Mouse (Mus musculus) regulatory T cell (primary cell): ENCODE results near the gene Astn2.

Experiments used
- in situ Hi-C: fragments of 300-600 bp; cut with MboI, MseI; formaldehyde crosslinking; loops from one replicate; pipeline ENCODE4 v1.15.1; 2025; ENCODE audit warnings: high pct_unique_total_duplicates

The Astn2 gene

GRCm38 (mm10) chr4:65969318-65969717 lies 435.1 kb downstream of the Astn2 start:
- in situ Hi-C loops = no loop called here

- in situ Hi-C loops = no loop called here
Observed at GRCm38 (mm10) chr4:65964604-65965003, 439.8 kb downstream of the Astn2 start.

- in situ Hi-C loops = no loop called here
Observed at GRCm38 (mm10) chr4:65959188-65959759, 445.1 kb downstream of the Astn2 start.

GRCm38 (mm10) chr4:65958369-65959187 lies 445.8 kb downstream of the Astn2 start:
- in situ Hi-C loops = no loop called here

GRCm38 (mm10) chr4:65951918-65952317 lies 452.5 kb downstream of the Astn2 start:
- in situ Hi-C loops = no loop called here

- in situ Hi-C loops = no loop called here
Observed at GRCm38 (mm10) chr4:65947141-65947649, 457.2 kb downstream of the Astn2 start.

GRCm38 (mm10) chr4:65946021-65946420 lies 458.4 kb downstream of the Astn2 start:
- in situ Hi-C loops = no loop called here

GRCm38 (mm10) chr4:65930901-65931300 lies 473.5 kb downstream of the Astn2 start:
- in situ Hi-C loops = no loop called here

- in situ Hi-C loops = no loop called here
Observed at GRCm38 (mm10) chr4:65920294-65920693, 484.1 kb downstream of the Astn2 start.

GRCm38 (mm10) chr4:65916027-65917008 lies 488.1 kb downstream of the Astn2 start:
- in situ Hi-C loops = no loop called here

GRCm38 (mm10) chr4:65912247-65912942 lies 492.0 kb downstream of the Astn2 start:
- in situ Hi-C loops = no loop called here

- in situ Hi-C loops = no loop called here
Observed at GRCm38 (mm10) chr4:65907660-65908059, 496.8 kb downstream of the Astn2 start.

GRCm38 (mm10) chr4:65904963-65905362 lies 499.4 kb downstream of the Astn2 start:
- in situ Hi-C loops = no loop called here

- in situ Hi-C loops = no loop called here
Observed at GRCm38 (mm10) chr4:65896092-65897027, 508.1 kb downstream of the Astn2 start.

- in situ Hi-C loops = no loop called here
Observed at GRCm38 (mm10) chr4:65888332-65888993, 515.9 kb downstream of the Astn2 start.

GRCm38 (mm10) chr4:65886862-65887261 lies 517.5 kb downstream of the Astn2 start:
- in situ Hi-C loops = no loop called here

- in situ Hi-C loops = no loop called here
Observed at GRCm38 (mm10) chr4:65885921-65886320, 518.5 kb downstream of the Astn2 start.

GRCm38 (mm10) chr4:65874236-65874781 lies 530.1 kb downstream of the Astn2 start:
- in situ Hi-C loops = loop anchor here (10.0 to 25.0 kb wide), 2 partner anchors 430 to 1913 kb away; no protein-coding TSS in a partner anchor

GRCm38 (mm10) chr4:65864551-65864950 lies 539.9 kb downstream of the Astn2 start:
- in situ Hi-C loops = loop anchor here (25.0 kb wide), 1 partner anchor 1923 kb away; no protein-coding TSS in a partner anchor
